Mouse (Mus musculus): ENCODE data around the gene Fdxacb1.

Gene Fdxacb1

GRCm38 (mm10) chr9:50808471-50808870, 40.4 kb downstream of the Fdxacb1 start:
- no peak for DNase-seq

GRCm38 (mm10) chr9:50809146-50809545, 41.1 kb downstream of the Fdxacb1 start:
- no peak for DNase-seq

- no peak for DNase-seq
Observed at GRCm38 (mm10) chr9:50811187-50811586, 43.2 kb downstream of the Fdxacb1 start.

- no peak for DNase-seq
Observed at GRCm38 (mm10) chr9:50811746-50812145, 43.7 kb downstream of the Fdxacb1 start.

- DNase-seq, result no peak
Observed at GRCm38 (mm10) chr9:50813796-50814195, 45.8 kb downstream of the Fdxacb1 start.

- DNase-seq, result no peak
Observed at GRCm38 (mm10) chr9:50815666-50816065, 47.6 kb downstream of the Fdxacb1 start.

- no peak for DNase-seq
Observed at GRCm38 (mm10) chr9:50816512-50816911, 48.5 kb downstream of the Fdxacb1 start.

GRCm38 (mm10) chr9:50818050-50818449, 50.0 kb downstream of the Fdxacb1 start:
- DNase-seq, result no peak

GRCm38 (mm10) chr9:50819716-50820115, 51.7 kb downstream of the Fdxacb1 start:
- no peak for DNase-seq

GRCm38 (mm10) chr9:50821651-50822050, 53.6 kb downstream of the Fdxacb1 start:
- DNase-seq, result no peak

GRCm38 (mm10) chr9:50822216-50822615, 54.2 kb downstream of the Fdxacb1 start:
- DNase-seq, result no peak

Data from embryo, embryonic 11 days (tissue).